24 mouse cellular contexts compared by ENCODE assay signal in genomic region chr1:158545095-158545494, GRCm38 (mm10).
DNase-seq lines count a peak whose midpoint lies in the region; ATAC-seq and TF ChIP-seq lines count a peak whose summit lies in the region.
"Had no signal": no experiment of that assay in that cellular context is flagged by ENCODE, and none has a peak within 500 bp of the region (broad histone marks: within the 10 kb centered on the region; RNA-seq: fewer than 3 reads in every experiment).

No protein-coding gene starts in this region.

- H3K4me3 ChIP-seq in embryonic facial prominence, embryonic 14.5 days (ENCODE audit: low read depth, low read length), result no peak overlapping the region
- no peak overlapping the region for H3K4me3 ChIP-seq in embryonic facial prominence, embryonic 10.5 days
- no peak overlapping the region for H3K4me3 ChIP-seq in layer of hippocampus, adult 2 months
- no peak overlapping the region for H3K4me3 ChIP-seq in olfactory bulb, adult 2 months (ENCODE audit: insufficient read depth, low read depth, low read length)
- H3K4me3 ChIP-seq: embryonic facial prominence, embryonic 15.5 days; erythroblast, embryonic 14.5 days; forebrain, embryonic 10.5 days; heart, adult 2 months; hindbrain, embryonic 10.5 days had no signal

- H3K4me1 ChIP-seq in embryonic facial prominence, embryonic 14.5 days (ENCODE audit: control insufficient read depth, insufficient read depth, low read length), result 0 out of 2 replicates have a peak, but pooled peaks cover 4% of the 10 kb centered on the region
- H3K4me1 ChIP-seq in embryonic facial prominence, embryonic 10.5 days, result peaks cover 23% of the 10 kb centered on the region
- H3K4me1 ChIP-seq in olfactory bulb, adult 2 months (ENCODE audit: control insufficient read depth, insufficient read depth, low read length), result peaks cover 12% of the 10 kb centered on the region
- H3K4me1 ChIP-seq: embryonic facial prominence, embryonic 15.5 days had no signal

- H3K9ac ChIP-seq in embryonic facial prominence, embryonic 14.5 days (ENCODE audit: low read depth, low read length), result no peak overlapping the region
- H3K9ac ChIP-seq: embryonic facial prominence, embryonic 15.5 days; hindbrain, embryonic 14.5 days had no signal

- TF ChIP-seq POLR2A in olfactory bulb, adult 2 months (IDR thresholded peaks at IDR 0.05; ENCODE audit: insufficient read depth, low read depth, low read length), result no peak

- no peaks in the 10 kb centered on the region for H3K9me3 ChIP-seq in embryonic facial prominence, embryonic 14.5 days (ENCODE audit: control insufficient read depth, low read length)
- no peaks in the 10 kb centered on the region for H3K9me3 ChIP-seq in embryonic facial prominence, embryonic 10.5 days
- H3K9me3 ChIP-seq: embryonic facial prominence, embryonic 15.5 days; forebrain, embryonic 10.5 days; hindbrain, embryonic 10.5 days had no signal

- no peak for DNase-seq in embryonic facial prominence, embryonic 14.5 days (ENCODE audit: low spot score)
- no peak for DNase-seq in embryonic facial prominence, embryonic 10.5 days (ENCODE audit: low spot score)
- no peak for DNase-seq in layer of hippocampus, adult 2 months (ENCODE audit: low spot score in 2 of 2)
- no peak for DNase-seq in layer of hippocampus, adult 9-11 months
- DNase-seq in right cerebral cortex, adult 18-20 months, result peak; percentile 55
- no peak for DNase-seq in right cerebral cortex, postnatal 4 days
- no peak for DNase-seq in spleen, postnatal 14 days (ENCODE audit: low spot score in 2 of 2)
- DNase-seq: adrenal gland, postnatal 14 days; B cell, adult 2 months; cerebellum, adult 18-20 months; cerebellum, adult 9-11 months; cerebellum, postnatal 36 days; gastrocnemius, postnatal 10 days; heart, adult 2 months had no signal

- no peaks in the 10 kb centered on the region for H3K36me3 ChIP-seq in embryonic facial prominence, embryonic 14.5 days (ENCODE audit: control insufficient read depth, insufficient read depth, low read length)
- no peaks in the 10 kb centered on the region for H3K36me3 ChIP-seq in embryonic facial prominence, embryonic 10.5 days (replicated peaks)
- H3K36me3 ChIP-seq: embryonic facial prominence, embryonic 15.5 days; forebrain, embryonic 10.5 days; hindbrain, embryonic 10.5 days had no signal

- H3K27ac ChIP-seq in embryonic facial prominence, embryonic 14.5 days (replicated peaks; ENCODE audit: low read depth, low read length), result no peak overlapping the region
- H3K27ac ChIP-seq in embryonic facial prominence, embryonic 10.5 days (replicated peaks), result no peak overlapping the region
- peak overlapping the region; percentile 8; the same call in 1 of the 2 replicates for H3K27ac ChIP-seq in layer of hippocampus, adult 2 months
- peak overlapping the region; percentile 79 for H3K27ac ChIP-seq in olfactory bulb, adult 2 months (ENCODE audit: insufficient read depth, low read depth, low read length)
- H3K27ac ChIP-seq: embryonic facial prominence, embryonic 15.5 days; forebrain, embryonic 10.5 days; heart, adult 2 months; hindbrain, embryonic 10.5 days; hindbrain, embryonic 14.5 days had no signal

- no peaks in the 10 kb centered on the region for H3K27me3 ChIP-seq in embryonic facial prominence, embryonic 14.5 days (replicated peaks; ENCODE audit: control insufficient read depth, insufficient read depth, low read length)
- H3K27me3 ChIP-seq in embryonic facial prominence, embryonic 10.5 days (replicated peaks; ENCODE audit: low read depth, poor library complexity, severe bottlenecking), result no peaks in the 10 kb centered on the region
- H3K27me3 ChIP-seq: embryonic facial prominence, embryonic 15.5 days had no signal

- no peak for TF ChIP-seq CTCF in layer of hippocampus, adult 2 months (conservative IDR thresholded peaks at IDR 0.05)
- TF ChIP-seq CTCF in olfactory bulb, adult 2 months (IDR thresholded peaks at IDR 0.05; ENCODE audit: insufficient read depth, low read depth, low read length), result no peak

- 80% methylated on average over 4 of the region's 4 CpGs for WGBS in embryonic facial prominence, embryonic 14.5 days
- 84% methylated on average over 4 of the region's 4 CpGs for WGBS in embryonic facial prominence, embryonic 10.5 days
- 37% methylated on average over 4 of the region's 4 CpGs for WGBS in olfactory bulb, adult 2 months

- ATAC-seq in embryonic facial prominence, embryonic 14.5 days (ENCODE audit: low read depth), result peak; percentile 68; the same call in 1 of the 2 replicates
- ATAC-seq: activated CD4-positive, CD25-positive, alpha-beta regulatory T cell, adult 4 months; CD4-positive, CD25-positive, alpha-beta regulatory T cell, adult 4 months; forebrain, embryonic 14.5 days had no signal

- H3K4me2 ChIP-seq in embryonic facial prominence, embryonic 14.5 days (ENCODE audit: low read depth, low read length), result no peak overlapping the region
- H3K4me2 ChIP-seq: embryonic facial prominence, embryonic 15.5 days; heart, embryonic 11.5 days; hindbrain, embryonic 14.5 days had no signal

Comparison
In these comparisons a context has a peak if more than half of its experiments do, and no peak if none do; other contexts are left out.
1. H3K27ac ChIP-seq: peak in layer of hippocampus, adult 2 months (single experiment) and olfactory bulb, adult 2 months (single experiment); none in embryonic facial prominence, embryonic 14.5 days (single experiment) and embryonic facial prominence, embryonic 10.5 days (single experiment).